ENCODE assay signal across 8 mouse cellular contexts in the genomic region with DNA sequence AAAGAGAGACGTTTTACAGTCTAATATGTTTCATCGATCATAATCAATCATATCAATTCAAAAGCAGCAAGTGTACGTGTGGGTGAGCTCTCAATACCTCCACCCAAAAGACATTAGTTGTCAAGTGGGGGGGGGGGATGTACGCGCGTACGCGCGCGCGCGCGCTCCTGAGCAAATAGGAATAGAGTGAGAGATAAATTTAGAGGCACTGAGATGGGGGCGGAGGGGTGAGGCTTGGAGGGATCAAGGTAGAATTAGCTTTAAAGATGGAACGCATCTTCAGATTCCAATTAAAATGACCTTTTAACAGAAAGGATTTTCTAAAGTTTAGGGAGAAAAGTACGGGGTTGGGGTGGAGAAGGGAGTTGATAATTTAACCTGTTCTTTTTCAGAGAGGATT. TPM values are rescaled to one million over a fixed set of nuclear protein-coding genes. Genes with fewer than 3 reads are reported as not detected.
DNase-seq lines count a peak whose midpoint lies in the region; ATAC-seq and TF ChIP-seq lines count a peak whose summit lies in the region.

No protein-coding gene starts in this region.

- peak overlapping the region; percentile 93 for H3K27ac ChIP-seq in embryonic facial prominence, embryonic 14.5 days (replicated peaks; ENCODE audit: low read depth, low read length)
- H3K27ac ChIP-seq in intestine, embryonic 16.5 days (ENCODE audit: low read length), result 0 out of 2 replicates have a peak overlapping the region, but pooled peaks have one; percentile 71
- H3K27ac ChIP-seq in olfactory bulb, adult 2 months (ENCODE audit: insufficient read depth, low read depth, low read length), result no peak overlapping the region

- TF ChIP-seq POLR2A in olfactory bulb, adult 2 months (IDR thresholded peaks at IDR 0.05; ENCODE audit: insufficient read depth, low read depth, low read length), result no peak

- TF ChIP-seq CTCF in olfactory bulb, adult 2 months (IDR thresholded peaks at IDR 0.05; ENCODE audit: insufficient read depth, low read depth, low read length), result no peak

- intact Hi-C loops in left cerebral cortex, postnatal 25 days (cut with DNase I), result loop anchor here (5.0 kb wide), 2 partner anchors 514 to 1364 kb away; partner anchors contain the start of gene Arpc2

- H3K4me2 ChIP-seq in embryonic facial prominence, embryonic 14.5 days (ENCODE audit: low read depth, low read length), result peak overlapping the region; percentile 88
- peak overlapping the region; percentile 92 for H3K4me2 ChIP-seq in intestine, embryonic 16.5 days (ENCODE audit: low read depth, low read length)

- ATAC-seq in embryonic facial prominence, embryonic 14.5 days (ENCODE audit: low read depth), result no peak
- ATAC-seq in intestine, embryonic 16.5 days, result no peak

- H3K4me1 ChIP-seq in embryonic facial prominence, embryonic 14.5 days (ENCODE audit: control insufficient read depth, insufficient read depth, low read length), result peaks cover 19% of the 10 kb centered on the region
- peaks cover 27% of the 10 kb centered on the region for H3K4me1 ChIP-seq in intestine, embryonic 16.5 days (ENCODE audit: control insufficient read depth, insufficient read depth, low read length)
- H3K4me1 ChIP-seq in olfactory bulb, adult 2 months (ENCODE audit: control insufficient read depth, insufficient read depth, low read length), result peaks cover 27% of the 10 kb centered on the region

- peak overlapping the region; percentile 62 for H3K4me3 ChIP-seq in embryonic facial prominence, embryonic 14.5 days (ENCODE audit: low read depth, low read length)
- H3K4me3 ChIP-seq in intestine, embryonic 16.5 days (ENCODE audit: low read length), result peak overlapping the region; percentile 62
- H3K4me3 ChIP-seq in olfactory bulb, adult 2 months (ENCODE audit: insufficient read depth, low read depth, low read length), result peak overlapping the region; percentile 55

- H3K27me3 ChIP-seq in embryonic facial prominence, embryonic 14.5 days (replicated peaks; ENCODE audit: control insufficient read depth, insufficient read depth, low read length), result peaks cover 5% of the 10 kb centered on the region; the same call in 1 of the 2 replicates
- no peaks in the 10 kb centered on the region; the same call in 1 of the 2 replicates for H3K27me3 ChIP-seq in intestine, embryonic 16.5 days (replicated peaks; ENCODE audit: control insufficient read depth, insufficient read depth, low read length)

- peak; percentile 36 for DNase-seq in kidney, postnatal 10 days
- no peak for DNase-seq in kidney, postnatal 14 days
- DNase-seq in embryonic facial prominence, embryonic 14.5 days (ENCODE audit: low spot score), result peak; percentile 43
- no peak for DNase-seq in spleen, postnatal 10 days (ENCODE audit: low spot score in 2 of 2)
- no peak for DNase-seq in left cerebral cortex, postnatal 25 days (ENCODE audit: low spot score in 2 of 2)
- no peak for DNase-seq in adrenal gland, postnatal 36 days

- WGBS in embryonic facial prominence, embryonic 14.5 days, result under 1% methylated on average over 16 of the region's 16 CpGs
- 0% methylated on average over 16 of the region's 16 CpGs for WGBS in intestine, embryonic 16.5 days
- WGBS in olfactory bulb, adult 2 months, result under 1% methylated on average over 16 of the region's 16 CpGs

- peak overlapping the region; percentile 78 for H3K9ac ChIP-seq in embryonic facial prominence, embryonic 14.5 days (ENCODE audit: low read depth, low read length)
- peak overlapping the region; percentile 77; the same call in 1 of the 2 replicates for H3K9ac ChIP-seq in intestine, embryonic 16.5 days (ENCODE audit: low read depth, low read length)

- no peaks in the 10 kb centered on the region for H3K9me3 ChIP-seq in embryonic facial prominence, embryonic 14.5 days (ENCODE audit: control insufficient read depth, low read length)
- no peaks in the 10 kb centered on the region for H3K9me3 ChIP-seq in intestine, embryonic 16.5 days (ENCODE audit: control insufficient read depth, low read length)

- no peaks in the 10 kb centered on the region for H3K36me3 ChIP-seq in embryonic facial prominence, embryonic 14.5 days (ENCODE audit: control insufficient read depth, insufficient read depth, low read length)
- no peaks in the 10 kb centered on the region for H3K36me3 ChIP-seq in intestine, embryonic 16.5 days (ENCODE audit: control insufficient read depth, insufficient read depth, low read length)

RNA-seq across cellular contexts. Expression of gene Igfbp5, which starts 1.6 kb away (rescaled TPM):
- polyA plus RNA-seq in embryonic facial prominence, embryonic 14.5 days (2014; fragmentation: Nextera tagmentation; extraction: Ambion mirVana), result 131 and 138 TPM in 2 replicates
- 25.7 and 27.8 TPM in 2 replicates for polyA plus RNA-seq in intestine, embryonic 16.5 days (2015; fragmentation: Nextera tagmentation; extraction: Ambion mirVana)
- 101 and 111 TPM in 2 replicates for polyA plus RNA-seq in olfactory bulb, adult 2 months (2012; ENCODE audit: insufficient read depth, insufficient read length, low replicate concordance, missing spikeins)
- total RNA-seq in left cerebral cortex, postnatal 25 days (2021), result 10 to 100 TPM; 45.6 to 55.1 TPM
- 100 to 1,000 TPM in 1 of 2 experiments, 10 to 100 TPM in 1; 56.7 to 109 TPM for total RNA-seq in adrenal gland, postnatal 36 days (2021)

RNA-seq across cellular contexts. Expression of gene Igfbp2, which starts 48.8 kb away (rescaled TPM):
- polyA plus RNA-seq in embryonic facial prominence, embryonic 14.5 days (2014; fragmentation: Nextera tagmentation; extraction: Ambion mirVana), result 446 and 451 TPM in 2 replicates
- polyA plus RNA-seq in intestine, embryonic 16.5 days (2015; fragmentation: Nextera tagmentation; extraction: Ambion mirVana), result 127 and 139 TPM in 2 replicates
- polyA plus RNA-seq in olfactory bulb, adult 2 months (2012; ENCODE audit: insufficient read depth, insufficient read length, low replicate concordance, missing spikeins), result not detected in 2 replicates
- 10 to 100 TPM; 82.3 to 88.2 TPM for total RNA-seq in left cerebral cortex, postnatal 25 days (2021)
- total RNA-seq in adrenal gland, postnatal 36 days (2021), result 1 to 10 TPM; 1.8 to 2.0 TPM

Comparison
In these comparisons a context has a peak if more than half of its experiments do, and no peak if none do; other contexts are left out.
1. DNase-seq: peak in kidney, postnatal 10 days (single experiment) and embryonic facial prominence, embryonic 14.5 days (single experiment); none in kidney, postnatal 14 days (single experiment), spleen, postnatal 10 days (0 of 2), left cerebral cortex, postnatal 25 days (0 of 2) and adrenal gland, postnatal 36 days (0 of 2).
2. RNA of gene Igfbp2, which starts 48.8 kb away (polyA plus RNA-seq): 446 to 451 TPM in embryonic facial prominence, embryonic 14.5 days and 127 to 139 TPM in intestine, embryonic 16.5 days; not detected in olfactory bulb, adult 2 months; every median in the first group is over 100 times any median in the second.
3. Peak in every context shown above with its lines, with median percentiles within 50 percentile points of each other: H3K4me3 ChIP-seq.